Mouse (Mus musculus): ENCODE data around the gene Otop1.

GRCm38 (mm10) chr5:38308873-38309272, 33.1 kb downstream of the Otop1 start:
- peak; percentile 40 for TF ChIP-seq CTCF (conservative IDR thresholded peaks at IDR 0.05; ENCODE audit: low read length)
- no peak for TF ChIP-seq NANOG (IDR thresholded peaks at IDR 0.05; ENCODE audit: borderline replicate concordance, low read length)
- no peak for TF ChIP-seq POU5F1 (IDR thresholded peaks at IDR 0.05; ENCODE audit: borderline replicate concordance, low read length)

All from E14TG2a.4 (cell line).